Mouse (Mus musculus) adrenal gland, postnatal 14 days (tissue): ENCODE results near the gene Mlec. TPM values are rescaled to one million over a fixed set of nuclear protein-coding genes. Genes with fewer than 3 reads are reported as not detected.
"Not testable (repeated sequence)": the region's sequence is repeated elsewhere in the genome, so short reads cannot be mapped to it uniquely, and the experiment has no call there.

Source experiments
- DNase-seq: peaks from one replicate; pipeline ENCODE4 v3.0.0; 2021; ENCODE audit warnings: mixed read lengths
- total RNA-seq: library from RNA; stranded (reverse); gene quantifications from 2 replicates; pipeline ENCODE4 v1.2.3, GENCODE M21; 2021

The Mlec gene
- total RNA-seq, 1 experiment from 2014 or later = 140 TPM

GRCm38 (mm10) chr5:115181248-115181940, 23.4 kb upstream of the Mlec start:
- peak; percentile 71 for DNase-seq

DNA sequence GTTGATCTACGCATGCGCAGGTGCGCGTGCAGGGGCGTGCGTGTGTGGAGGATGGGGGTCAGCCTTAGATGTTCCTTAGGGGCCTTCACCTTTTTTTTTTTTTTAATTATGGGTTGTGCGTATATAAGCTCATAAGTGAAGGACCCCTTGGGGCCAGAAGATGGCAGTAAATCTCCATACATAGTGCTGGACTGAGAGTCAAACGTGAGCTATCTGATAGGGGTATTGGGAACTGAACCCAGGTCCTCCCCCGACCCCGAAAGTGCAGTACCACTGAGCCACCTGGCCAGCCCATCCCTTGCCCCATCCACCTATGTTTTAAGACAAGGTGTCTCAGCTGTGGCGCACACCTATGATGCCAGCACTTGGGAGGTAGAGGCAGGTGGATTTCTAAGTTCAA, 21.6 kb upstream of the Mlec start:
- no peak for DNase-seq

GRCm38 (mm10) chr5:115177866-115178265, 19.9 kb upstream of the Mlec start:
- DNase-seq = no peak

DNA sequence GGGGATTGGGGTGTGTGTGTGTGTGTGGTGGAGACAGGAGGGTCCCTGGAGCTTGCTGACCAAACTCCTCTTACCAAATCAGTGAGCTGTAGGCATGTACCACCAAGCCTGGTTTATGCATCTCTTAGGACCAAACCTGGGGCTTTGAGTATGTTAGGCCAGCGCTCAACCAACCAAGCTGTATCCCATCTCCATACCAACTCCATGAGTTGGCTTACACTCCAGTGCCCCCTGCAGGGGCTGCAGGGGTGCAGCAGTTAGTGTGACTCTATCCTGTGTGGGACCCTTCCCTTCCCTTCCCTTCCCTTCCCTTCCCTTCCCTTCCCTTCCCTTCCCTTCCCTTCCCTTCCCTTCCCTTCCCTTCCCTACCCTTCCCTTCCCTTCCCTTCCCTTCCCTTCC, 16.6 kb upstream of the Mlec start:
- no peak for DNase-seq

DNA sequence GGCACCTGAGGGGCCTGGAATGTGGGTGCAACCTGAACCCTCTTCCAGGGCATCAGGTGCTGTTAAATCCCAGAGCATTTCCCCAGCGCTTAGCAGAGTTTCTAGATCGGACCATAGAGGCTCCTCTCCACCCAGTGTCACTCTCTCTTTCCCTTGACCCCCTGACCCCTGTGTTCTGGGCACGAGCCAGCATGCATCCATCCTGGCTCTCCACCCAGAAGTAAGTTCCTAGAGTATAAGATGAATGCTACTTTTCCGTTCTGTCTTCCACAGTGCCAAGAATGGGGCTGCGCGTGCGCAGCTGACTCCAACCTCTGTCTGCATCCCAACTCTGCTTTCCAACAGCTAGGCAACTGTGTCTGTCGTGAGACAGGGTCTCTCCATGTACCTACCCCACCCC, 12.2 kb upstream of the Mlec start:
- peak; percentile 54 for DNase-seq

DNA sequence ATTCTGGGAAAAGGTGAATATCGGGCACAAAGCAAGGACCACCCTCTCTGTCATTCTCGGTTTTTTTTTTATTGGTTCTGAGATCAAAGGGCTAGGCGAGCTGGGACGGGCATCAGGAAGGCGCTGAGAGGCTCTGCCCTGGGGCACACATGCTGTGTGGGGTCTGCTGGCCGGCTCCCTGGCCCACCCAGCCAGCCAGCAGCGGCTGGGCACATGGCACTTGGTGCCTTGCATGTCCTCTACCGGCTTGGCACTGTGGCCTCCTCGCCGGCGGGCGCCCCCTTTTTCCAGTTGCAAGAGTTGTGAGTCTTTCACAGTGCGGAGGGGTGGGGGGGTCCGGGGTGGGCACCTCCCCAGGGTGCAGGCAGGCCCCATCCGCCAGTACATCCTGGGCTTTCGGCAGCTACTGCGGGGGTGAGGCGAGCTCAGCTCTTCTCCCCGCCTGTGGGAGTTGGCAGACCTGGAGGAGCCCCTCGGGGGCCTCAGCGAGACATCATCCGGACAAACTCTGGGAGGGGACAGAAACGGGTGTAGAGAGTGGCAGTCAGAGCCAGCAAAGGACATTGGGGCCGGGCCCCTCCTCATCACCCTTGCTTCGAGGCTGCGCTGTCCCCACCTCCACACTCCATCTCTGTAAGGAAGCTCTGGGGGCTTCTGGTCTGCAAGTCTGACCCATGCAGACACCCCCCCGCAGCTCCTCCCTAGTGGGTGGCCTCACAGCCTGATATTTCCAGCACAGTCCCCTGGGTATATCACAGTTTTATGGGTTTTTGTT, 10.8 kb upstream of the Mlec start:
- no peak for DNase-seq

GRCm38 (mm10) chr5:115167396-115167795, 9.4 kb upstream of the Mlec start:
- DNase-seq = peak; percentile 51

GRCm38 (mm10) chr5:115166815-115167194, 8.8 kb upstream of the Mlec start:
- DNase-seq = no peak

GRCm38 (mm10) chr5:115165895-115166814, 8.2 kb upstream of the Mlec start:
- peak; percentile 56 for DNase-seq

GRCm38 (mm10) chr5:115165351-115165750, 7.4 kb upstream of the Mlec start:
- peak; percentile 43 for DNase-seq

GRCm38 (mm10) chr5:115164446-115164845, 6.5 kb upstream of the Mlec start:
- DNase-seq = not testable (repeated sequence)

DNA sequence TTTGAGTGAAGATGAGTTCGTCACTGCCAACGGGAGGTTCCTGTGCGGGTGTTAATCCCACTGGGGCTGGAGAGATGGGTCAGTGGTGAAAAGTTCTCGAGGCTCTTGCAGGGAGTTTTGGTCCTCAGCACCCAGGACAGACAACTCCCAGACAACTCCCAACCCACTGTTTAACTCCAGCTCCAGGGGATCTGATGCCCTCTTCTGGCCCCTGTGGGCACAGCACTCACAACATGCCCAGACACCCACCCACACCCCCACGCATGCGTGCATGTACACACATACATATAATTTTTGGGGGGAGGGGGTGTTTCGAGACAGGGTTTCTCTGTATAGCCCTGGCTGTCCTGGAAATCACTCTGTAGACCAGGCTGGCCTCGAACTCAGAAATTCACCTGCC, 5.6 kb upstream of the Mlec start:
- peak; percentile 82 for DNase-seq

DNA sequence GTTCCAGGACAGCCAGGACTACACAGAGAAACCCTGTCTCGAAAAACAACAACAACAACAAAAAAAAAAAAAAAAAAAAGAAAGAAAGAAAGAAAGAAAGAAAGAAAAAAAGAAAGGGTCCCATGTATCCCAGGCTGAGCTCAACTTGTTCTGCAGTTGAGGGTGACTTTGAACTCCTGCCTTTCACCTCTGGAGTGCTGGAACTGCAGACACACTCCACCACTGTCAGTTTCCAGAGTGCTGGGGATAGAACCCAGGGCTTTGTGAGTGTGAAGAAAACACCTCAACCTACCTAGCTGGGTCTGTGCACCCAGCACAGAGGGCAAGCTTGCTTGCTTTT, 3.9 kb upstream of the Mlec start:
- not testable (repeated sequence) for DNase-seq

DNA sequence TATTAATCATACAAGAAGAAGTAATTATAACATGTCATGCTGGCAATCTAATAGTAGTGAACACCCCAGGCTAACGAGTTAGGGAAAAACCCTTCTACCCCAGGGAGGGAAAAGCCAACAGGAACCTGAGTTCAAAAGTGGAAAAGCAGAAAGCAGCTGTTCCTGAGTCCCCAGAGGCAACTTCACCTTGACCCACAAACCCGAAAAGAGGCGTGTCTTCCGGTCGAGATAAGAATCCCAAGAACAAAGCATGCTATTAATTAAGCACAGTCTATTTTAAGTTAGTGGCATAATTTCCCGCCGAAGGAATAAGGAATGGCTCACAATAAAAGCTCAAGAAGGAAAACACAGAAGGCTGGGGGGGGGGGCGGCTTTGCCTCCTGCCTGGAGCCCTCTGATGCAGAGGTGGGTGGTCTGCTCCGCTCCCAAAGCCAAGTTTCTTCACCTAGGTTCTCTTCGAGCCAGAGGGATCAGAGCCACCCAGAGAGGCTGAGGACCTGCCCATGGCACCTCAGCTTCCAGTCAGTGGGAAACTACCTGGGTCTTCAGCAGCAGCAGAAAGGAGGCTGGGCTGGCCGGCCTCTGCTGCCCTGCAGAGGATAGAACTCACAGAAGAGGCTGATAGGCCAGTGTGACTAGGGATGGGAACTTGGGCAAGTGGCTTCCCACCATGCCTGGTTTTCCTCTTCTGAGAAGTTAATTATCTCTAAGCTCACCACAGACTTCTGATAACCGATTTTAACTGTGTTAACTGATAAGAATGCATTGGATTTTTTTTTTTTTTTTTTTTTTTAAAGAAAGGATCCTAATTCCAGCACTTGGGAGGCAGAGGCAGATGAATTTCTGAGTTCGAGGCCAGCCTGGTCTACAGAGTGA, 3.3 kb upstream of the Mlec start:
- peak; percentile 73 for DNase-seq

DNA sequence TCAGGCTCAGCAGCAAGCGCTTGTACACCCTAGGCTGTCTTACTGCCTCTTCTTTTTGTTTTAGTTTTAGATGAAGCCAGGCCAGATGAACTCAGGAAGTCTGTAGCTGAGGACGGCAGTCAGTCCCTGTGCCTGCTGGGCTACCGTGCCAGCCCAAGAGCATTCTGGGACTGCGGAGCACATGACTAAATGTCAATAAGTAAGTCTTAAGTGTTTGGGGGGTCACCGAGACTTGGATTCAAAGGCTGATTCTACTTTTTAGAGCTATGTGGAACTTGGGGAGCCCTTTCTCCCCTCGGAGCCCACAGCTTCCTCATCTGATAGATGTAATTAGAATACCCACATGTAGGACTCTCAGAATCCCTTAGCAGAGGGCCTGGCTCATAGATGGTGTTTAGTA, 2.7 kb upstream of the Mlec start:
- DNase-seq = no peak

DNA sequence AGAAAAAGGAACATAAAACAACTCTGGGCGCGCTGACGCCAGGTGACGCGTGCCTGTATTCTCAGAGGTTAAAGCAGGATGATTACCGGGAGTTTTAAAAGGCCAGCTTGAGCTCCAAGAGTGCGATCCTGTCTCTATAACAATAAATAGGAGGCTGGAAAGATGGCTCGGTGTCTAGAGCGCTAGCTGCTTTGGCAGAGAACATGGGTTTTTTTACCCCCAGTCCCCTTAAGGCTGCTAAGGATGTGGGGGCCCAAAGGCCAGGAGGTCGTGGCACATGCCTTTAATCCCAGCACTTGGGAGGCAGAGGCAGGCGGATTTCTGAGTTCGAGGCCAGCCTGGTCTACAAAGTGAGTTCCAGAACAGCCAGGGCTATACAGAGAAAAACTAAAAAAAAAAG, 1.2 kb upstream of the Mlec start:
- no peak for DNase-seq

- peak; percentile 37 for DNase-seq
Observed at GRCm38 (mm10) chr5:115156933-115157589, 918 bp downstream of the Mlec start.

- DNase-seq = no peak
Observed at GRCm38 (mm10) chr5:115156401-115156800, 1.6 kb downstream of the Mlec start.

GRCm38 (mm10) chr5:115155831-115156230, 2.1 kb downstream of the Mlec start:
- DNase-seq = peak; percentile 45

- DNase-seq = no peak
Observed at GRCm38 (mm10) chr5:115155156-115155631, 2.8 kb downstream of the Mlec start.
